Mouse (Mus musculus) G1E (cell line): ENCODE measurements around the gene Fam169b. TPM values are rescaled to one million over a fixed set of nuclear protein-coding genes. Genes with fewer than 3 reads are reported as not detected.

ENCODE experiments used
- ATAC-seq: 2 replicates; pipeline ENCODE4 v1.8.0; 2016; ENCODE audit warnings: mild to moderate bottlenecking; ENCODE audit not compliant: insufficient number of reproducible peaks, poor library complexity, low FRiP score, severe bottlenecking; ENCODE audit errors: extremely low read depth
- DNase-seq: peaks from one replicate; pipeline ENCODE4 v3.0.0; 2012; ENCODE audit warnings: low spot score
- H3K27me3 ChIP-seq: 2 replicates; pipeline ENCODE4 v1.6.1; 2012; ENCODE audit warnings: mild to moderate bottlenecking, low read length, inconsistent platforms; ENCODE audit not compliant: insufficient read depth
- H3K36me3 ChIP-seq: replicated peaks from 2 replicates; pipeline ENCODE3; 2012; ENCODE audit warnings: mild to moderate bottlenecking, inconsistent platforms
- H3K4me1 ChIP-seq: 2 replicates; pipeline ENCODE4 v1.6.1; 2012; ENCODE audit warnings: low read depth, low read length, inconsistent platforms, mixed read lengths; ENCODE audit not compliant: insufficient read depth
- H3K4me3 ChIP-seq: 2 replicates; pipeline ENCODE4 v1.5.1; 2012; ENCODE audit warnings: low read depth, mild to moderate bottlenecking, inconsistent platforms, low read length, moderate library complexity, mixed read lengths
- H3K9me3 ChIP-seq: replicated peaks from 2 replicates; pipeline ENCODE4 v1.6.1; 2012; ENCODE audit warnings: inconsistent platforms
- CTCF ChIP-seq: IDR thresholded peaks from 2 replicates; pipeline ENCODE4 v1.5.1; 2012; ENCODE audit warnings: low read depth, low read length, inconsistent platforms, mixed read lengths
- GATA1 ChIP-seq: IDR thresholded peaks from 2 replicates; pipeline ENCODE4 v1.6.1; 2012; ENCODE audit warnings: borderline replicate concordance, low read length, inconsistent platforms, mixed read lengths
- GATA2 ChIP-seq: IDR thresholded peaks from 2 replicates; pipeline ENCODE4 v1.6.1; 2012; ENCODE audit warnings: low read depth, low read length, inconsistent platforms, borderline replicate concordance
- POLR2AphosphoS5 ChIP-seq: IDR thresholded peaks from 2 replicates; pipeline ENCODE4 v1.6.1; 2012; ENCODE audit warnings: low read depth, low read length, inconsistent platforms; ENCODE audit not compliant: insufficient replicate concordance
- TAL1 ChIP-seq: conservative IDR thresholded peaks from 2 replicates; pipeline ENCODE4 v1.6.1; 2012; ENCODE audit warnings: low read depth, low read length, inconsistent platforms, mixed read lengths
- polyA plus RNA-seq: library from polyadenylated mRNA; stranded (reverse); fragments of >175 nt; gene quantifications from 2 replicates; pipeline ENCODE4 v1.2.3, GENCODE M21; 2012
- total RNA-seq, 2 experiments: library from RNA; stranded (forward) in 1 of 2; stranded (reverse) in 1 of 2; fragments of 200-1000 nt in 1 of 2; fragments of >200 nt in 1 of 2; fragmentation: Nextera tagmentation in 1 of 2; gene quantifications; 2 replicates each; pipeline ENCODE4 v1.2.3; 2014 to 2017

Fam169b gene
- total RNA-seq (2014; fragmentation: Nextera tagmentation) (not detected in 2 replicates), total RNA-seq (2017) (0.06 and 0.16 TPM in 2 replicates), polyA plus RNA-seq (not detected in 2 replicates)

DNA sequence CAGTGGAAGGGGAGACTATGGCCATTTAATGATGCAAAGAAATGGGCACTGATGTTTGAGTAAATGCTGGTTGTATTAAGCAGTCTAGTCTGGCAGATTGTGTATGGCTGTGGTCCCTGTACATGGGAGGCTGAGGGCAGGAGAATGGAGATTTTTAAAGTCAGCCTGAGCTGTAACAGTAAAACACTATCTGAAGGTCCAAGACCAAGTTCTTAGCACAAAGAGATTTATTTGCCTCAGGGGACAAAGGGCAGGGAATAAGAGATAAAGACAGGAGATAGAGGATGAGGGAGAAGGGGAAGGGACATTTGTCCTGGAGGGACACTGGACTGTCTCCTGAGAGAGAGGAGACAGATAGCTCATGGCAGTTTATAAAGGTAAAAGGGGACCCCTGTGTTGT, at the start of gene Fam169b:
Gene Fam169b (plus strand): TSS at position 325 of the 400 bp plus-strand sequence.
- Histone ChIP-seq H3K36me3 (no peaks in the 10 kb centered on the region), H3K9me3 (0 out of 2 replicates have a peak, but pooled peaks cover 3% of the 10 kb centered on the region), H3K4me3 (no peak within 1 kb of the TSS), H3K27me3 (peaks cover 11% of the 10 kb centered on the region), H3K4me1 (no peaks in the 10 kb centered on the region)
- ATAC-seq (no peak), DNase-seq (no peak)
- TF ChIP-seq CTCF (no peak), POLR2AphosphoS5 (no peak), GATA2 (no peak), GATA1 (no peak), TAL1 (no peak)

DNA sequence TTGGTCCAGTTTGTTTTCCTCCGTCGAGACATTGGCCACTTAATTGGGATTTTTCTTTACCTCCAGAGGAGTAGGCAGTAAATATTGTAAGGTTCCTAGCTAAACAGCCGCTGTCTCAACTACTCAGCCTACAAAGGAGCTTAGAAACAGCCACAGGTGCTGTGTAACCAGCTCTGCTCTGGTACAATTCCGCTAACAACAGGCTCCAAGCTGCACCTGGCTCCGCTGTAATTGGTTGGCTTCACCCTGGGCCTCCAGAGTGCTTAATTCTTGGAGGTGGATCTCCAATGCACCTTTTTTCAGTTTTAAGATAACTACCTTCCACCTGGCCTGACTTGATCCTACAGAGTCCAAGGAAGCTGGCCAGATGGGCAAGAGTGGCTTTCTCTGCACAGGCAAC, 49.6 kb upstream of the Fam169b start:
- Histone ChIP-seq H3K4me1 (peaks cover 12% of the 10 kb centered on the region), H3K9me3 (no peaks in the 10 kb centered on the region), H3K27me3 (no peaks in the 10 kb centered on the region), H3K4me3 (no peak overlapping the region), H3K36me3 (peaks cover 74% of the 10 kb centered on the region)
- no peak for TF ChIP-seq GATA2
- TF ChIP-seq POLR2AphosphoS5, result no peak
- no peak for TF ChIP-seq TAL1
- no peak for TF ChIP-seq CTCF
- no peak for TF ChIP-seq GATA1
- DNase-seq, result no peak
- ATAC-seq, result no peak

DNA sequence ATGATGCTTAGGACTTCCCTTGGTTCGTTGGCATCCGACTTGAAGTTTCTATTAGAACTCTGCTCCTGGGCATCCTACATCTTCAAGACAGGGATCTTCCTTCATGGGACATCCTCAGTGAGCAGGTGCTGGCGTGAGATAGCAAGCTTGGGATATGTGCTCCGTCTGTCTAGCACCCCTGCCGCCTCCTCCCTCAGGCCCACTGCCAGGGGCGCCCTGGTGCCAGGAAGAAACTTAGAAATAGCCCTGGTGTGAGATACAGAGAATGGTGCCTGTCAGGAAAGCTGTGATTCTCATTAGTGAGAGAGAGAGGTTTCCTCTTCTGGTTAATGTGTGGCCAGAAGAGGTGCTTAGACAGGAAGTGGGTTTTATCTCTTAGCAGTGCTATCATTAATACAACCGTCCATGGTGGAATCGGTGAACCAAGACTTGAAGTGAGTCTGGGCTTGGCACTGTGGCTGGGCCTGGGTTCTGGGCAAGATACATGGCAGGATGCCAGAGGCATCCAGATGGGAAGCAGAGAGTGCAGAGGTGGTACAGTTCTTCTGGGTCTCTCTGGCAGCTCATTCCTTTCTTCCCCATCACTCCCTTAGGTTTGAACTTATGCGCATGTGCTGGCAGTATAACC, 48.1 kb upstream of the Fam169b start:
- no peak for ATAC-seq
- no peak for DNase-seq
- Histone ChIP-seq H3K4me1 (peaks cover 12% of the 10 kb centered on the region), H3K36me3 (peaks cover 75% of the 10 kb centered on the region), H3K9me3 (no peaks in the 10 kb centered on the region), H3K27me3 (no peaks in the 10 kb centered on the region), H3K4me3 (no peak overlapping the region)
- TF ChIP-seq GATA2 (no peak), TAL1 (no peak), POLR2AphosphoS5 (no peak), CTCF (no peak), GATA1 (no peak)

DNA sequence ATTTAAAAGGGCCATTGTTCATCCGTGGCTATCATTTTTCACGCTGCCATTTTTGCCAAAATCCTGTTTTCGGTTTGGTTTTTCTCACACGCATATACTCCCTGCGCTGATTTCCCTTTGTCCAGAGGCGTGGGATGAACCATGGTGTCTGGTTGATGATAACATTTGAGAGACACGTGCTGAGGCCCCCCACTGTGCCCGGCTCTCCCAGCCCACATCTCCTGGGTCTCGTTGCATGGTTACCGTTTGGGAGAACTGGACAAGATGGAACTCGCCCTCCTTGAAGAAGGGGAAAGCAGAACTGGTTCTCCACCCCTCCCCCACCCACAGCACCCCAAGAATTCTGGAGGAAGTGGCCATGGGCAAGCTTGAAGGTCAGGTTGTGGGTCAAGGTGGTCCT, 46.6 kb upstream of the Fam169b start:
- Histone ChIP-seq H3K36me3 (peaks cover 73% of the 10 kb centered on the region), H3K4me1 (peaks cover 12% of the 10 kb centered on the region), H3K9me3 (no peaks in the 10 kb centered on the region), H3K4me3 (no peak overlapping the region; the same call in 1 of the 2 replicates), H3K27me3 (no peaks in the 10 kb centered on the region)
- DNase-seq (no peak), ATAC-seq (no peak)
- TF ChIP-seq POLR2AphosphoS5 (no peak), CTCF (no peak), TAL1 (no peak), GATA2 (no peak), GATA1 (no peak)

DNA sequence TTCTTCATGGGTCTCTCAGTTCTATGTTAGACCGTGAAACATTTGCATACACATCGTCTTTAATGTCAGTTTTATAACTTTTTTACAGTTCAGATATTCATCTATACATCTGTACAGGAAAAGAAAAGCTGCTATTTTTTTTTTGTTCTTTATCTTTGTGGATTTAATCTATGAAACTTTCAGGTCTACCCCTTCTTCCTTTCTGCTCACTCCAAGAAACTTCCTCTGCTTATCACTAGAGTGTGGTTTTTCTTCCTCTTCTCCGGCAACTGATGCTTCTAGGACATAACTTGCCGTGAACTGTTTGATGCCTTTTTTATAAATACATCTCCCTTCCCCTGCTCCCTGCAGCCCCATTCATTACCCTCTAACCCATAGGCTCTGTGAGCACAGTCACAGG, 46.0 kb upstream of the Fam169b start:
- no peak overlapping the region for H3K4me3 ChIP-seq
- DNase-seq (no peak), ATAC-seq (peak; percentile 18; the same call in 1 of the 2 replicates)
- TF ChIP-seq POLR2AphosphoS5 (no peak), GATA2 (no peak), CTCF (no peak), GATA1 (no peak), TAL1 (no peak)
- peaks cover 67% of the 10 kb centered on the region for H3K36me3 ChIP-seq
- no peaks in the 10 kb centered on the region for H3K9me3 ChIP-seq
- H3K27me3 ChIP-seq, result no peaks in the 10 kb centered on the region
- H3K4me1 ChIP-seq, result peaks cover 12% of the 10 kb centered on the region

DNA sequence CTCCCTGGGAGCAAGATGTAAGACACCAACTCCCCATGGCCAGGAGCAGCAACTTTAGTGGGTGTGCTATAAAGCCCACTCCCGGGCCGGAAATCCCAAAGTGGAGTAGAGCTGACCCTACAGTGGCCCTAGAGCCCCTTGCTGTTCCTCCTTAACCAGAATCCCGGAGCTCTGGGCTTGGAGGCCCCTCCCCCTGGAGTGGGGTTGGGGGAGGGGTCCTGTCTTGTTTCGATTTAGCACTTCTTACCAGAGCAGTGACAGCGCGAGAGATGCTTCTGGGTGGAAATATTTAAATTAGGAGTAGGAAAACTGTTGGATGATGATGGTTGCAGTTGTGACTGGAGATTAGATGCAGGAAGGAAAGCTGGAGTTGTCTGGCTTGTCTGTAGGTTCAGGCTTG, 45.1 kb upstream of the Fam169b start:
- peaks cover 12% of the 10 kb centered on the region for H3K4me1 ChIP-seq
- ATAC-seq (no peak), DNase-seq (no peak)
- no peak overlapping the region for H3K4me3 ChIP-seq
- H3K9me3 ChIP-seq, result no peaks in the 10 kb centered on the region
- H3K27me3 ChIP-seq, result no peaks in the 10 kb centered on the region
- H3K36me3 ChIP-seq, result peaks cover 61% of the 10 kb centered on the region
- no peak for TF ChIP-seq CTCF
- no peak for TF ChIP-seq GATA2
- no peak for TF ChIP-seq GATA1
- no peak for TF ChIP-seq POLR2AphosphoS5
- no peak for TF ChIP-seq TAL1

DNA sequence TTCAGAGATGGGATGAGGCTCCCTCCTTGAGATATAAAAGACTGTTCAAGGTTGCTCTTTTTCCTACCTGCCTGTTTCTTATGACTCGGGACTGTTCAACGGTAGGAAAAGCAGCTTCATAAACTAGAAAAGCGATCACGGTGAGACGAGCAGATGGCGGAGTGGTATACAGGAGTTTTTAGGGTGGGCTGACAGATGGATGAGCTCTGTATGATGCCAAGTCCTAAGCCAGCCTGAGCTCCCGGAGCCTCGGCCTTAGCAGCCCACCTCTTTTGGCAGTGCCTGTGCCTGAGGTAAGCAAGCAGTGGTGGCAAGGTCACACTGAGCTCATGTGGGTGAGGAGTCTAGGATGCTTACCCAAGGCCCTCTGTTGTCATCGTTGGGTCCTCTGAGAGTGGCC, 42.8 kb upstream of the Fam169b start:
- peaks cover 41% of the 10 kb centered on the region for H3K36me3 ChIP-seq
- H3K4me1 ChIP-seq, result peaks cover 12% of the 10 kb centered on the region
- no peaks in the 10 kb centered on the region for H3K27me3 ChIP-seq

More for the DNA sequence above, 42.8 kb upstream of the Fam169b start:
- no peak for ATAC-seq
- H3K9me3 ChIP-seq, result no peaks in the 10 kb centered on the region
- H3K4me3 ChIP-seq, result no peak overlapping the region
- no peak for TF ChIP-seq TAL1
- no peak for DNase-seq
